Mouse (Mus musculus): ENCODE data around the gene Tekt4. TPM values are rescaled to one million over a fixed set of nuclear protein-coding genes. Genes with fewer than 3 reads are reported as not detected.

The Tekt4 gene
- polyA plus RNA-seq, 1 experiment: not detected

Other genes with a start within 250 kb of the Tekt4 start
- gene Gnptg, start 214.5 kb upstream of the Tekt4 start, polyA plus RNA-seq (2012; ENCODE audit: insufficient read depth, insufficient read length, missing spikeins): 27.6 and 32.7 TPM in 2 replicates
- 9.9 and 13.1 TPM in 2 replicates for gene Tsr3, start 214.4 kb upstream of the Tekt4 start, polyA plus RNA-seq (2012; ENCODE audit: insufficient read depth, insufficient read length, missing spikeins)
- 1.1 and 2.9 TPM in 2 replicates for gene Baiap3, start 198.3 kb upstream of the Tekt4 start, polyA plus RNA-seq (2012; ENCODE audit: insufficient read depth, insufficient read length, missing spikeins)
- 56.0 and 66.5 TPM in 2 replicates for gene Ube2i, start 180.0 kb upstream of the Tekt4 start, polyA plus RNA-seq (2012; ENCODE audit: insufficient read depth, insufficient read length, missing spikeins)
- not detected in 2 replicates for gene Prss34, start 156.2 kb upstream of the Tekt4 start, polyA plus RNA-seq (2012; ENCODE audit: insufficient read depth, insufficient read length, missing spikeins)
- not detected in 2 replicates for gene Prss28, start 146.0 kb upstream of the Tekt4 start, polyA plus RNA-seq (2012; ENCODE audit: insufficient read depth, insufficient read length, missing spikeins)
- not detected in 2 replicates for gene Prss29, start 136.0 kb upstream of the Tekt4 start, polyA plus RNA-seq (2012; ENCODE audit: insufficient read depth, insufficient read length, missing spikeins)
- 0.63 TPM in 1 of 2 replicates, not detected in the other for gene Tpsab1, start 109.1 kb upstream of the Tekt4 start, polyA plus RNA-seq (2012; ENCODE audit: insufficient read depth, insufficient read length, missing spikeins)
- gene Tpsb2, start 88.3 kb upstream of the Tekt4 start, polyA plus RNA-seq (2012; ENCODE audit: insufficient read depth, insufficient read length, missing spikeins): 6.1 and 8.8 TPM in 2 replicates
- 0.99 TPM in 1 of 2 replicates, not detected in the other for gene Tpsg1, start 85.3 kb upstream of the Tekt4 start, polyA plus RNA-seq (2012; ENCODE audit: insufficient read depth, insufficient read length, missing spikeins)
- 1.3 TPM in 1 of 2 replicates, not detected in the other for gene Cacna1h, start 20.8 kb upstream of the Tekt4 start, polyA plus RNA-seq (2012; ENCODE audit: insufficient read depth, insufficient read length, missing spikeins)
- gene Sstr5, start 42.7 kb downstream of the Tekt4 start, polyA plus RNA-seq (2012; ENCODE audit: insufficient read depth, insufficient read length, missing spikeins): not detected in 2 replicates
- 0.79 TPM in 1 of 2 replicates, not detected in the other for gene Sox8, start 116.1 kb downstream of the Tekt4 start, polyA plus RNA-seq (2012; ENCODE audit: insufficient read depth, insufficient read length, missing spikeins)
- 24.0 and 41.1 TPM in 2 replicates for gene Lmf1, start 124.5 kb downstream of the Tekt4 start, polyA plus RNA-seq (2012; ENCODE audit: insufficient read depth, insufficient read length, missing spikeins)